Mouse (Mus musculus): ENCODE data around the gene Casz1. TPM values are rescaled to one million over a fixed set of nuclear protein-coding genes. Genes with fewer than 3 reads are reported as not detected.

Gene Casz1
- polyA plus RNA-seq, 1 experiment from 2014 or later, result 1.1 TPM

- 94% methylated on average over 14 of the region's 14 CpGs for WGBS (ENCODE audit: missing documents)
- Histone ChIP-seq H3K79me2 (ENCODE audit: inconsistent target) (no peaks in the 10 kb centered on the region), H3K4me3 (ENCODE audit: inconsistent target) (no peak overlapping the region), H3K27ac (no peak overlapping the region), H3K36me3 (ENCODE audit: inconsistent target) (no peaks in the 10 kb centered on the region)
These were observed 168.5 kb downstream of the Casz1 start for GRCm38 (mm10) chr4:148972707-148973106.

- no peak overlapping the region for H3K4me3 ChIP-seq (ENCODE audit: inconsistent target)
- no peak overlapping the region for H3K27ac ChIP-seq
- no peaks in the 10 kb centered on the region for H3K36me3 ChIP-seq (ENCODE audit: inconsistent target)
- 94% methylated on average over 14 of the region's 14 CpGs for WGBS (ENCODE audit: missing documents)
- no peaks in the 10 kb centered on the region for H3K79me2 ChIP-seq (ENCODE audit: inconsistent target)
These were observed 169.2 kb downstream of the Casz1 start for GRCm38 (mm10) chr4:148973387-148973786.

- Histone ChIP-seq H3K36me3 (ENCODE audit: inconsistent target) (no peaks in the 10 kb centered on the region), H3K27ac (no peak overlapping the region), H3K4me3 (ENCODE audit: inconsistent target) (no peak overlapping the region), H3K79me2 (ENCODE audit: inconsistent target) (no peaks in the 10 kb centered on the region)
- WGBS (ENCODE audit: missing documents), result 89% methylated on average over 7 of the region's 7 CpGs
These were observed 170.6 kb downstream of the Casz1 start for GRCm38 (mm10) chr4:148974833-148975232.

GRCm38 (mm10) chr4:148978221-148978855, 174.1 kb downstream of the Casz1 start:
- no peaks in the 10 kb centered on the region; the same call in 1 of the 2 replicates for H3K36me3 ChIP-seq (ENCODE audit: inconsistent target)
- 95% methylated on average over 9 of the region's 9 CpGs for WGBS (ENCODE audit: missing documents)
- H3K79me2 ChIP-seq (ENCODE audit: inconsistent target), result no peaks in the 10 kb centered on the region
- no peak overlapping the region for H3K27ac ChIP-seq
- no peak overlapping the region for H3K4me3 ChIP-seq (ENCODE audit: inconsistent target)

GRCm38 (mm10) chr4:148978926-148979325, 174.7 kb downstream of the Casz1 start:
- no peak overlapping the region for H3K4me3 ChIP-seq (ENCODE audit: inconsistent target)
- WGBS (ENCODE audit: missing documents), result 93% methylated on average over 11 of the region's 11 CpGs
- no peaks in the 10 kb centered on the region for H3K79me2 ChIP-seq (ENCODE audit: inconsistent target)
- peaks cover 5% of the 10 kb centered on the region for H3K36me3 ChIP-seq (ENCODE audit: inconsistent target)
- no peak overlapping the region for H3K27ac ChIP-seq

DNA sequence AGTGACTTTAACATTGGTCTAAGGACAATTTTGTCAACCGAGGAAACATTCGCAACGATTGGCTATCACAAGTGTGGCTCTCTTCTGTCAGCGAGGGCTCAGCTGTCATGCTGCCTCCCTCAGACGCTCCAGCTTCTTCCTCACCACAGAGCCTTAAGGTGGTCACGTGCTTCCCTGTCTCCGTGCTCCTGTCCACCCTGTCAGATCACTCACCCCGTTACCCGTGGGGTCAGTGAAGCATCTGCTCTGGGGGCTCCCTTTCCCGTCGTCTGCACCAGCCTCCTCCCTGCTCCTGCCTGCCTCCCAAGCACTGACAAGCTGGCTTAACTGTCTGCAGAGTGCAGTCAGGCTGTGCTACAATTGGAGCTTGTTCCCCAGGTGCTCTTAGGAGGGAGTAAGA, 175.6 kb downstream of the Casz1 start:
- Histone ChIP-seq H3K36me3 (ENCODE audit: inconsistent target) (peaks cover 8% of the 10 kb centered on the region), H3K27ac (no peak overlapping the region), H3K4me3 (ENCODE audit: inconsistent target) (no peak overlapping the region), H3K79me2 (ENCODE audit: inconsistent target) (no peaks in the 10 kb centered on the region)
- 88% methylated on average over 11 of the region's 11 CpGs for WGBS (ENCODE audit: missing documents)

GRCm38 (mm10) chr4:148982274-148982673, 178.0 kb downstream of the Casz1 start:
- 97% methylated on average over 6 of the region's 6 CpGs for WGBS (ENCODE audit: missing documents)
- H3K4me3 ChIP-seq (ENCODE audit: inconsistent target), result no peak overlapping the region
- no peaks in the 10 kb centered on the region for H3K79me2 ChIP-seq (ENCODE audit: inconsistent target)
- H3K27ac ChIP-seq, result no peak overlapping the region
- H3K36me3 ChIP-seq (ENCODE audit: inconsistent target), result peaks cover 8% of the 10 kb centered on the region

DNA sequence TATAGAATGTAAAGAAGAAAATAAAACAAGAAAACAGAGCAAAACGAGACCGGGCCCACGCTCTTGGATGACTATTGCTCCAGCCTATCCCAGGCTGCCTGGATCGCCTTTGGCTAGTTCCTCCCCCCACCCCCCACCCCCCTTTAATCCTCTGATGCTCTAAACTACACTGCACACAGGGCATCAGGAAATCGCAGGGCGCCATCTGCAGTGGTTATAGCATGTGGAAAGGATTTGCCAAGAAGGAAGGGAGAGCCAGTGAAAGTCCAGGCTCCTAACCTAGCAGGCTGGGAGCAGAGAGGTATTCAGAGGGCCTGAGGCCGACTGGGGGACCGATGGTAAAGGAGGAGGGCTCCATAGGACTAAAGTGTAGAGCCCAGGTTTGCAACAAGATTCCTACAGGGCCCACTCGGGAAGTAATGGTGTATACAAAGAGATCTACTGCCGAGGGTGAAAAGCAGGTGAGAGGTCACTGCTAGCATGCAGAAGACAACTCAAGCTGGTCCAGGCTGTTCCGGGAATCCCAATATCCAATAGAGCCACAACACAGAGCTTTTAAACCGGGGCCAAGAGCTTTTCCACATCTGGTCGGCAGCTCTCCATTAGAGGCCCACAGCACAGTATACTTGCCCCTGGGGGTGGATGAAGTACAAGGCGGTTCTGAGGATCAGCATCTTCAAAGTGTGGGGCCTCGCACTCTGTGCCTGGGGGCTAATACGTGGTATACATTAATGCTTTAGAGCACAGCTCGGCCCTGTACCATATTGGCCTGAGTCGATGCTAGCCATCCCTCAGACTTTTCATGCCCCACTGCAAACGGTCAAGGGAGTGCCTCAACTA, 180.7 kb downstream of the Casz1 start:
- Histone ChIP-seq H3K36me3 (ENCODE audit: inconsistent target) (peaks cover 8% of the 10 kb centered on the region), H3K27ac (no peak overlapping the region), H3K4me3 (ENCODE audit: inconsistent target) (no peak overlapping the region), H3K79me2 (ENCODE audit: inconsistent target) (no peaks in the 10 kb centered on the region)
- 93% methylated on average over 19 of the region's 19 CpGs for WGBS (ENCODE audit: missing documents)

DNA sequence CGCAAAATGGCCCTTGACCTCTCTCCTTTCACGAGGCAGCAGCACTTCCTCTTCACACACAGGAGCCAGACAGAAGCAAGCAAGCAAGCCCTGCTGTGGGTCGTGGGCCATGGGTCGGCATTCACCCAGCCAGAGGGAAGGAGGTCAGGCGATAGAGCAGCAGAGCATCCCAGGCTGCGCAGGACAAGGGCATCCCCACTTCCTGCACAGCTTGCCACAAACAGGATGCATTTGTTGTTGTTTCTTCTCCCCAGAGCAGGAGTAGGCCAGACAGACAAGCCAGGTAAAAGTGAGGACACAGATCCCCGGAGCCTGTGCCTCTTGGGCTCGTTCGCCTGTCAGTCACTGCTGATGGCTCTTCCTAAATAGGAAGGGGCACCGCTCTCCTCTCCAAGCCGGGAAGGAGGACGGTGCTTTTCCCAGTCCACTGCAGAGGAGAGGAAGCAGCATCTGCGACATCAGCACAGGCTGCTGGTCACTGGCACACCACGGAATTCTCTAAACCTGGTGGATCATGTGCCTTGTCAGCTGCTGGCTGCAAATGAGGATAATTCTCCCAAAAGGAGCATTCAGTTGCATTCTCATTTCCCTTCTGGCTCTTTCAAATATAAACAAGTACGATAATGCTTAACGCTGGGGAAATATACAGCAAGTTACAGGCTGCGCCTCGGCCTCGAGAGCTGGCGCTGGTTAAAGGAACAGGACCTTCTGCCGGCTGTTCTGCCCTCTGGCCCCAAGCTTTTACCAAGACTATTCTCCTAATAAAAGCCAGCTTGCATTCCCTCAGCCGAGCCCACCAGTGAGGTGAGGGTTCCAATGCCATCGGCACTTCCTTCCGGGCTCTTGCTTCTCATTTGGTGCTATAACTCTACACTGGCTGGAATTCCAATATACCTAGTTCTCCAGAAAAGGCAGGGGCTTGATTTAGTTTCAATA, 181.6 kb downstream of the Casz1 start:
- Histone ChIP-seq H3K36me3 (ENCODE audit: inconsistent target) (peaks cover 8% of the 10 kb centered on the region), H3K4me3 (ENCODE audit: inconsistent target) (no peak overlapping the region)

GRCm38 (mm10) chr4:148990038-148990437, 185.8 kb downstream of the Casz1 start:
- 92% methylated on average over 2 of the region's 2 CpGs for WGBS (ENCODE audit: missing documents)
- Histone ChIP-seq H3K79me2 (ENCODE audit: inconsistent target) (no peaks in the 10 kb centered on the region), H3K27ac (no peak overlapping the region), H3K4me3 (ENCODE audit: inconsistent target) (no peak overlapping the region), H3K36me3 (ENCODE audit: inconsistent target) (no peaks in the 10 kb centered on the region)

More for the DNA sequence above, 181.6 kb downstream of the Casz1 start:
- 89% methylated on average over 22 of the region's 24 CpGs for WGBS (ENCODE audit: missing documents)
- Histone ChIP-seq H3K79me2 (ENCODE audit: inconsistent target) (no peaks in the 10 kb centered on the region), H3K27ac (no peak overlapping the region)

GRCm38 (mm10) chr4:148993948-148994347, 189.7 kb downstream of the Casz1 start:
- Histone ChIP-seq H3K79me2 (ENCODE audit: inconsistent target) (no peaks in the 10 kb centered on the region), H3K36me3 (ENCODE audit: inconsistent target) (no peaks in the 10 kb centered on the region), H3K27ac (no peak overlapping the region), H3K4me3 (ENCODE audit: inconsistent target) (no peak overlapping the region)
- 89% methylated on average over 5 of the region's 5 CpGs for WGBS (ENCODE audit: missing documents)

GRCm38 (mm10) chr4:149000746-149001145, 196.5 kb downstream of the Casz1 start:
- no peak overlapping the region for H3K27ac ChIP-seq
- WGBS (ENCODE audit: missing documents), result 99% methylated on average over 6 of the region's 6 CpGs
- H3K4me3 ChIP-seq (ENCODE audit: inconsistent target), result no peak overlapping the region
- no peaks in the 10 kb centered on the region for H3K79me2 ChIP-seq (ENCODE audit: inconsistent target)
- H3K36me3 ChIP-seq (ENCODE audit: inconsistent target), result no peaks in the 10 kb centered on the region

GRCm38 (mm10) chr4:149001515-149001914, 197.3 kb downstream of the Casz1 start:
- 4% methylated on average over 4 of the region's 5 CpGs for WGBS (ENCODE audit: missing documents)
- Histone ChIP-seq H3K27ac (no peak overlapping the region), H3K4me3 (ENCODE audit: inconsistent target) (no peak overlapping the region), H3K79me2 (ENCODE audit: inconsistent target) (no peaks in the 10 kb centered on the region), H3K36me3 (ENCODE audit: inconsistent target) (no peaks in the 10 kb centered on the region)

GRCm38 (mm10) chr4:149002441-149003093, 198.3 kb downstream of the Casz1 start:
- WGBS (ENCODE audit: missing documents), result 95% methylated on average over 10 of the region's 11 CpGs
- H3K79me2 ChIP-seq (ENCODE audit: inconsistent target), result no peaks in the 10 kb centered on the region
- H3K36me3 ChIP-seq (ENCODE audit: inconsistent target), result no peaks in the 10 kb centered on the region
- no peak overlapping the region for H3K27ac ChIP-seq
- no peak overlapping the region for H3K4me3 ChIP-seq (ENCODE audit: inconsistent target)

All from macrophage (primary cell).